Mouse (Mus musculus): ENCODE measurements at regions not wholly inside any gene's neighbourhood (a gene's known extent, or its start where the extent isn't known, plus 50 kb on each side); places are given as distances from the start of the nearest gene placed in this dataset.

DNA sequence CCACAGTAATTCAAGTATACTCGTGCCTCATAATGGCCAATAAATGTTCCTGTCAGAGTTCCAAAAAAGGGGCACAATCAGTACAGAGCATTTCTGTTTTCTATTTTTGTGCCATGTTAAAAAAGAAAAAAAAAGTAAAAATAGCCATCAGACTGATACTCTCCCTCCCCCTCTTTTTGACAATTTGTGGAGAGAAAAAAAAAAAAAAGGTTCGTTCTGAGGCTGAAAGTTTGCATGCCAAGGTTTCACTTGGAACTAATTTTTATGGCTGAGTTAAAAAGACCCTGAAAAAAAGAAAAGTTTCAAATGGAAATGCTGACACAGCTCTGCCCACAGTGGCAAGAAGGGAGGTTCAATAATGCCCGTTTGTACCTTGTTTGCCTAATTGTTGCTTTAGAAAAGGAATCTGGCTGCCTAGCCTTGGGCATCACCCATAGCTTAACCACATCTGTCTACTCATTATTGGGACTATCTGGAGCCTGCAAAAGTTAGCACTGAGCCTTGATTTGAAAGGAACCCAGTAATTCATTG, 291.9 kb downstream of the Lmo4 start:
- no peak for DNase-seq (ENCODE audit: low spot score)
- H3K36me3 ChIP-seq (replicated peaks; ENCODE audit: control insufficient read depth, insufficient read depth, low read depth, low read length) = no peaks in the 10 kb centered on the region
- H3K4me1 ChIP-seq (ENCODE audit: control insufficient read depth, insufficient read depth, low read length) = no peaks in the 10 kb centered on the region
- H3K27me3 ChIP-seq (ENCODE audit: control insufficient read depth, insufficient read depth, low read length) = no peaks in the 10 kb centered on the region
- H3K27ac ChIP-seq (replicated peaks; ENCODE audit: low read depth, low read length) = no peak overlapping the region
- 38% methylated on average over 3 of the region's 3 CpGs for WGBS
- no peaks in the 10 kb centered on the region for H3K9me3 ChIP-seq (replicated peaks; ENCODE audit: control insufficient read depth, low read length)
- ATAC-seq (replicated peaks; ENCODE audit: insufficient number of reproducible peaks, low FRiP score, low TSS enrichment, low read depth) = no peak
- no peak overlapping the region for H3K4me2 ChIP-seq (ENCODE audit: low read depth, low read length)
- H3K9ac ChIP-seq (replicated peaks; ENCODE audit: low read length) = no peak overlapping the region
- H3K4me3 ChIP-seq (ENCODE audit: low read depth, low read length) = no peak overlapping the region

DNA sequence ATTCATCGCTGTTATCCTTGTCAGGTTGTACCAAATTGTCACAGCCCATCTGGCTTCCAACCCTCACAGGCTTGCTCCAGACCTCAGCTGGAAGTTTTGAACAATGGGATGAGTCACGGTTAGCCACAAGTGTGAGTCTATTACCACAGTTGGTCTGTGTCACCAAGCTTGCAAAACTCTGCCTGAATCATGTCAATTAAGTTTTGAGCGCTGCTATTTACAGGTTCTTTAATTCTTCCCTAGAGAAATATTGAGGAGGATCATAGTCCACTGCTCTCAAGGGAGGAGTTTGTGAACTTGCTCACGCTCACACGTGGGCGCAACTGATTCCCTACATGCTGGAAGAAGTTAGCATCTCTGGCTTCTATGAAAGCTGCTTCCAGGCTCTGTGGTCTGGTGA, 292.6 kb downstream of the Lmo4 start:
- Histone ChIP-seq H3K4me1 (ENCODE audit: control insufficient read depth, insufficient read depth, low read length) (no peaks in the 10 kb centered on the region), H3K27me3 (ENCODE audit: control insufficient read depth, insufficient read depth, low read length) (no peaks in the 10 kb centered on the region), H3K4me2 (ENCODE audit: low read depth, low read length) (no peak overlapping the region), H3K4me3 (ENCODE audit: low read depth, low read length) (no peak overlapping the region), H3K9ac (replicated peaks; ENCODE audit: low read length) (no peak overlapping the region), H3K9me3 (replicated peaks; ENCODE audit: control insufficient read depth, low read length) (no peaks in the 10 kb centered on the region), H3K27ac (replicated peaks; ENCODE audit: low read depth, low read length) (no peak overlapping the region), H3K36me3 (replicated peaks; ENCODE audit: control insufficient read depth, insufficient read depth, low read depth, low read length) (no peaks in the 10 kb centered on the region)
- 81% methylated on average over 6 of the region's 6 CpGs for WGBS
- ATAC-seq (replicated peaks; ENCODE audit: insufficient number of reproducible peaks, low FRiP score, low TSS enrichment, low read depth) = no peak
- DNase-seq (ENCODE audit: low spot score) = no peak

DNA sequence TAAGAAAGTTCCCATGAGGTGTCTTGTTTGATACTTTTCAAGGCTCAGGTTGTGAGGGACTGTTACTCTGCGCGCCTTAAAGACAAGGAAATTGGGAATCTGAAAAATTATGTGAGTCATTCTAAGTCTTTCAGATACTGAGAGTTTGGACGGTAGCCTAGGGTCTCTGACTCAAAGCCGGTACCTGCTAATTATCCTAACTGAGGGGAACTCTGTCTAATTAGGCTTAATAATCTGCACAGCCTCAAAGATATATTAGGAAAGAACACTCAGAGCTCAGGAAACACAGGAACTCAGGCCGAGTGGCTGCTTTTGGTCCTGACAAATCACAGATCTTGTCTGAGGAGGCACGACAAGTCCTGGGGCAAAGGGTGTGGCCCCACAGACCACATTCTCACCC, 295.7 kb downstream of the Lmo4 start:
- no peak for DNase-seq (ENCODE audit: low spot score)
- H3K9me3 ChIP-seq (replicated peaks; ENCODE audit: control insufficient read depth, low read length) = no peaks in the 10 kb centered on the region
- no peak overlapping the region for H3K4me3 ChIP-seq (ENCODE audit: low read depth, low read length)
- H3K9ac ChIP-seq (replicated peaks; ENCODE audit: low read length) = no peak overlapping the region
- ATAC-seq (replicated peaks; ENCODE audit: insufficient number of reproducible peaks, low FRiP score, low TSS enrichment, low read depth) = no peak
- H3K4me1 ChIP-seq (ENCODE audit: control insufficient read depth, insufficient read depth, low read length) = no peaks in the 10 kb centered on the region
- no peaks in the 10 kb centered on the region for H3K27me3 ChIP-seq (ENCODE audit: control insufficient read depth, insufficient read depth, low read length)
- 70% methylated on average over 6 of the region's 6 CpGs for WGBS
- no peak overlapping the region for H3K4me2 ChIP-seq (ENCODE audit: low read depth, low read length)
- no peak overlapping the region for H3K27ac ChIP-seq (replicated peaks; ENCODE audit: low read depth, low read length)
- H3K36me3 ChIP-seq (replicated peaks; ENCODE audit: control insufficient read depth, insufficient read depth, low read depth, low read length) = no peaks in the 10 kb centered on the region

DNA sequence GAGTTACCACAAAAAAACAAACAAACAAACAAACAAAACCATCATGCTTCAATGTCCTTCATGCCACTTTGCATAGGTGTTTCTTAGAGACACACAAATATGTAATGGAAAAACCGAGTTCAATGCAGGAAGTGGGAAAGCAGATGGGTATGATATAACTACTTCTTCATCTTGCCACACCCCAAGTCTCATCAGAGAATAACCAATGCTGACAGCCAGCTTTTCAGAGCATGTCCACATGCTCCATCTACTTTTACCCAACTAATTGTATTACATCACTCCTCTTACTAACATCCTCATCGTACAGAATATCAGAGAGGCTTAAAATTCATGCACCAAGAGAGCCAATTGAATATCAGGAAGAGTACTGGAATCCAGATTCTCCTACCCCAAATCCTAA, 301.6 kb downstream of the Lmo4 start:
- no peaks in the 10 kb centered on the region for H3K9me3 ChIP-seq (replicated peaks; ENCODE audit: control insufficient read depth, low read length)
- DNase-seq (ENCODE audit: low spot score) (no peak), ATAC-seq (replicated peaks; ENCODE audit: insufficient number of reproducible peaks, low FRiP score, low TSS enrichment, low read depth) (no peak)
- 86% methylated on average over 2 of the region's 2 CpGs for WGBS
- H3K27me3 ChIP-seq (ENCODE audit: control insufficient read depth, insufficient read depth, low read length) = no peaks in the 10 kb centered on the region
- H3K9ac ChIP-seq (replicated peaks; ENCODE audit: low read length) = no peak overlapping the region
- no peak overlapping the region for H3K27ac ChIP-seq (replicated peaks; ENCODE audit: low read depth, low read length)
- H3K4me1 ChIP-seq (ENCODE audit: control insufficient read depth, insufficient read depth, low read length) = no peaks in the 10 kb centered on the region
- no peak overlapping the region for H3K4me3 ChIP-seq (ENCODE audit: low read depth, low read length)
- no peak overlapping the region for H3K4me2 ChIP-seq (ENCODE audit: low read depth, low read length)
- no peaks in the 10 kb centered on the region for H3K36me3 ChIP-seq (replicated peaks; ENCODE audit: control insufficient read depth, insufficient read depth, low read depth, low read length)

DNA sequence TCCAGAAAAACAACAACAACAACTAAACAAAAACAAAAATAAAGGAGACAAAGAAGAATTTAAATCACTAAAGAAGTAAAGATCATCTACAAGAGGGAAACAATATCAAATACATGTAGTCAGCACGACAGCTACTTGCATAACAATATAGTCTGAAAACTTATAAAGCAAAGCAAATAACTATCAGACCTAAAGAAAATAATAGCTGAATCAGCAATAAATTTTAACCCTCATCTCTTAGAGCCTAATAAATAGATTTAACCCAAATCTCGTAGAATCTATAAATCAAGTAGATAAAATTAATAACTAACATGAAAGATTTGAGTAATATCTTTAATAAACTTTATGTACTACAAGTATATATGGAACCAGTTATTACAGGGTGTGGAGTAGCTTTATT, 324.2 kb downstream of the Lmo4 start:
- 89% methylated on average over 2 of the region's 2 CpGs for WGBS
- Histone ChIP-seq H3K27me3 (ENCODE audit: control insufficient read depth, insufficient read depth, low read length) (no peaks in the 10 kb centered on the region), H3K4me3 (ENCODE audit: low read depth, low read length) (no peak overlapping the region), H3K36me3 (replicated peaks; ENCODE audit: control insufficient read depth, insufficient read depth, low read depth, low read length) (no peaks in the 10 kb centered on the region), H3K4me2 (ENCODE audit: low read depth, low read length) (no peak overlapping the region), H3K27ac (replicated peaks; ENCODE audit: low read depth, low read length) (no peak overlapping the region), H3K9ac (replicated peaks; ENCODE audit: low read length) (no peak overlapping the region), H3K4me1 (ENCODE audit: control insufficient read depth, insufficient read depth, low read length) (no peaks in the 10 kb centered on the region), H3K9me3 (replicated peaks; ENCODE audit: control insufficient read depth, low read length) (no peaks in the 10 kb centered on the region)
- ATAC-seq (replicated peaks; ENCODE audit: insufficient number of reproducible peaks, low FRiP score, low TSS enrichment, low read depth) (no peak), DNase-seq (ENCODE audit: low spot score) (no peak)

DNA sequence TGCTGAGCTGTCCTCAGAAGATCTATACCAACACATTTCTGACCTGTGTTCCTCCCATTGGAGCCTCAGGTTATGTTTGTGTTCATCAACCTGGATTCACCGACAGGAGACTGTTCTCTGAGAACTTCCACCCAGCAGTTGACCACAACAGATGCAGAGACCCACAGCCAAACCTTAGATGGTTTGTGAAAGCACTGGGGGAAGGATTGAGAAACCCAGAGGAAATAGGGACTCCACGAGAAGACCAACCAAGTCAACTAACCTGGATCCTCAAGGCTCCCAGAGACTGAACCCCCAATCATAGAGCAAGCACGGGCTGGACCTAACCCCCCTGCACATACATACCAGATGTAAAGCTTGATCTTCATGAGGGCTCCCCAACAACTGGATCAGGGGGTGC, 331.1 kb downstream of the Lmo4 start:
- no peak overlapping the region for H3K9ac ChIP-seq (replicated peaks; ENCODE audit: low read length)
- H3K4me1 ChIP-seq (ENCODE audit: control insufficient read depth, insufficient read depth, low read length) = no peaks in the 10 kb centered on the region
- no peak overlapping the region for H3K4me2 ChIP-seq (ENCODE audit: low read depth, low read length)
- H3K36me3 ChIP-seq (replicated peaks; ENCODE audit: control insufficient read depth, insufficient read depth, low read depth, low read length) = no peaks in the 10 kb centered on the region
- ATAC-seq (replicated peaks; ENCODE audit: insufficient number of reproducible peaks, low FRiP score, low TSS enrichment, low read depth) (no peak), DNase-seq (ENCODE audit: low spot score) (no peak)
- H3K4me3 ChIP-seq (ENCODE audit: low read depth, low read length) = no peak overlapping the region
- H3K9me3 ChIP-seq (replicated peaks; ENCODE audit: control insufficient read depth, low read length) = no peaks in the 10 kb centered on the region
- H3K27ac ChIP-seq (replicated peaks; ENCODE audit: low read depth, low read length) = no peak overlapping the region
- WGBS = 87% methylated on average over 3 of the region's 3 CpGs
- H3K27me3 ChIP-seq (ENCODE audit: control insufficient read depth, insufficient read depth, low read length) = no peaks in the 10 kb centered on the region

DNA sequence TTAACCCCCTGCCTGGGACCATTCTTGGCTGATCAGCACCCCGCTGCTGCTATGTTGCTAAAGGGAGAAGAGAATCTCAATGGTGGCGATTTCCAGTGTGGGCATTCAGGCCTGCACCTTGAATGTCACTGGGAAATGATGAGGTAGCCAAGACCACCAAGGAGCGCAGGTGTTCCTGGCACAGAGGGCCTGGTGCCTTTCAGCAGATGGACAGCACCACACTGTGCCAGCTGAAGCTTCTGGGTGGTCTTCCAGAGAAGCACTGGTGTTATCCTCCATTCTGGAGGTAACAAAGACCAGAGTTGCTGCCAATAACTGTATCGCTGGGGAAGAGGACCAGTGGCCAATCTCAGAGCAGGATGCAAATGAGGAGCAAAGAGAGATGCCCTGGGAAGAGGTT, 338.5 kb downstream of the Lmo4 start:
- 65% methylated on average over 4 of the region's 4 CpGs for WGBS
- ATAC-seq (replicated peaks; ENCODE audit: insufficient number of reproducible peaks, low FRiP score, low TSS enrichment, low read depth) (no peak), DNase-seq (ENCODE audit: low spot score) (no peak)
- Histone ChIP-seq H3K27me3 (ENCODE audit: control insufficient read depth, insufficient read depth, low read length) (no peaks in the 10 kb centered on the region), H3K4me3 (ENCODE audit: low read depth, low read length) (no peak overlapping the region), H3K4me1 (ENCODE audit: control insufficient read depth, insufficient read depth, low read length) (no peaks in the 10 kb centered on the region), H3K9me3 (replicated peaks; ENCODE audit: control insufficient read depth, low read length) (no peaks in the 10 kb centered on the region), H3K9ac (replicated peaks; ENCODE audit: low read length) (no peak overlapping the region), H3K27ac (replicated peaks; ENCODE audit: low read depth, low read length) (no peak overlapping the region), H3K36me3 (replicated peaks; ENCODE audit: control insufficient read depth, insufficient read depth, low read depth, low read length) (no peaks in the 10 kb centered on the region), H3K4me2 (ENCODE audit: low read depth, low read length) (no peak overlapping the region)

DNA sequence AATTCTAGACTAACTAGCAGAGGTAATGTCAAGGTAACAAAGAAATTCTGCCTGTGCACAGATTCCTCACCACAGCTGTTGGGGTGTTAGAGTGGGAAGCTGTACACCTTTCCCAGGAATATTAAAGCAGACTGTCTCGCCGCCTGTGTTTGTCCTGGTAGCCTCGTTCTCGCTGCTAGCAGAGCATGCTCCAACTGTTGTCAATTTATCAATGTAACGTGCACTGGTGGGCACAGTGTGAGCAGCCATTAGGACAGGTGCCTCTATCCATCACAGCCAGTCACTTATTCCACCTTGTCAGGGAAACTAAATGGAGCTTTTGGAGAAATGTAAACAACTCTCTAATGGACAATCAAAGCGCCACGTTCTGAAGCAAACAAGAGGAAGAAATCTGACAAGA, 339.4 kb downstream of the Lmo4 start:
- no peaks in the 10 kb centered on the region for H3K9me3 ChIP-seq (replicated peaks; ENCODE audit: control insufficient read depth, low read length)
- no peaks in the 10 kb centered on the region for H3K36me3 ChIP-seq (replicated peaks; ENCODE audit: control insufficient read depth, insufficient read depth, low read depth, low read length)
- no peaks in the 10 kb centered on the region for H3K4me1 ChIP-seq (ENCODE audit: control insufficient read depth, insufficient read depth, low read length)
- H3K4me3 ChIP-seq (ENCODE audit: low read depth, low read length) = no peak overlapping the region
- 72% methylated on average over 7 of the region's 7 CpGs for WGBS
- H3K27me3 ChIP-seq (ENCODE audit: control insufficient read depth, insufficient read depth, low read length) = no peaks in the 10 kb centered on the region
- DNase-seq (ENCODE audit: low spot score) (no peak), ATAC-seq (replicated peaks; ENCODE audit: insufficient number of reproducible peaks, low FRiP score, low TSS enrichment, low read depth) (no peak)
- H3K4me2 ChIP-seq (ENCODE audit: low read depth, low read length) = no peak overlapping the region
- no peak overlapping the region for H3K27ac ChIP-seq (replicated peaks; ENCODE audit: low read depth, low read length)
- no peak overlapping the region for H3K9ac ChIP-seq (replicated peaks; ENCODE audit: low read length)

Data from embryonic facial prominence, embryonic 11.5 days (tissue).